Comparison of ENCODE assay signal across 13 mouse cellular contexts in the genomic region with DNA sequence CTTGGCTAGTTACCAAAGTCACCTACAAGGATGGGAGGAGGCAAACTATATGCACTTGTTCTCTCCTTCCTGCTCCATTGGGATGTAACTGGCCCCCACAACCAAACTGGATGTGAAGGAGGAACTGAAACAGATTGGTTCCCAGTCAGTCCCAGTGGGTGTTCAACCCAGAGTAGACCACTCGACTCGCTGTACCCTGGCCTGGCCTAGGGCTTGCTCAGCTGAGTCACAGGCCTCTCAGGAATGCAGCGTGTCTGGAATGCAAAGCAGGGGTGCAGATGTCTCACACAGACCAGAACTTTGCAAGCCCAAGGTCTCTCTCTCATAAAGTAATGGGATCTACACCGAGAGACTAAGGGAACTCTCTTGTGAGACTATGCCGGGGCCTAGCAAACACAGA. TPM values are rescaled to one million over a fixed set of nuclear protein-coding genes. Genes with fewer than 3 reads are reported as not detected.
DNase-seq lines count a peak whose midpoint lies in the region; ATAC-seq and TF ChIP-seq lines count a peak whose summit lies in the region.
"Had no signal": no experiment of that assay in that cellular context is flagged by ENCODE, and none has a peak within 500 bp of the region (broad histone marks: within the 10 kb centered on the region; RNA-seq: fewer than 3 reads in every experiment).

No protein-coding gene starts in this region.

- no peak overlapping the region for H3K9ac ChIP-seq in limb, embryonic 15.5 days
- H3K9ac ChIP-seq: midbrain, embryonic 12.5 days had no signal

- 58% methylated on average over 5 of the region's 5 CpGs for WGBS in limb, embryonic 15.5 days

- no peaks in the 10 kb centered on the region for H3K36me3 ChIP-seq in limb, embryonic 15.5 days
- H3K36me3 ChIP-seq: G1E; midbrain, embryonic 12.5 days had no signal

- H3K9me3 ChIP-seq in limb, embryonic 15.5 days = no peaks in the 10 kb centered on the region
- H3K9me3 ChIP-seq: midbrain, embryonic 12.5 days had no signal

- no peaks in the 10 kb centered on the region for H3K27me3 ChIP-seq in limb, embryonic 15.5 days
- H3K27me3 ChIP-seq: midbrain, embryonic 12.5 days had no signal

- no peak overlapping the region for H3K4me3 ChIP-seq in layer of hippocampus, adult 2 months
- H3K4me3 ChIP-seq in limb, embryonic 15.5 days = no peak overlapping the region
- H3K4me3 ChIP-seq: midbrain, embryonic 12.5 days had no signal

- peak overlapping the region; percentile 76 for H3K27ac ChIP-seq in layer of hippocampus, adult 2 months
- H3K27ac ChIP-seq in limb, embryonic 15.5 days = peak overlapping the region; percentile 65; the same call in 1 of the 2 replicates
- H3K27ac ChIP-seq: midbrain, embryonic 12.5 days had no signal

- ATAC-seq in granulocyte monocyte progenitor cell, adult 5-6 weeks (replicated peaks; ENCODE audit: poor library complexity, severe bottlenecking) = peak; percentile 61
- ATAC-seq in limb, embryonic 15.5 days (ENCODE audit: insufficient number of reproducible peaks, low FRiP score, low TSS enrichment, low read depth) = no peak
- no peak for ATAC-seq in monocyte, adult 5-6 weeks (replicated peaks; ENCODE audit: insufficient number of reproducible peaks, low FRiP score, low TSS enrichment, poor library complexity, severe bottlenecking)
- ATAC-seq: forebrain, embryonic 16.5 days had no signal

- no peak overlapping the region for H3K4me2 ChIP-seq in limb, embryonic 15.5 days
- H3K4me2 ChIP-seq: midbrain, embryonic 12.5 days had no signal

- H3K4me1 ChIP-seq in limb, embryonic 15.5 days = peaks cover 29% of the 10 kb centered on the region
- H3K4me1 ChIP-seq: midbrain, embryonic 12.5 days had no signal

- TF ChIP-seq CTCF in layer of hippocampus, adult 2 months (conservative IDR thresholded peaks at IDR 0.05) = no peak

- DNase-seq in layer of hippocampus, adult 2 months (ENCODE audit: low spot score in 2 of 2) = no peak
- no peak for DNase-seq in layer of hippocampus, adult 8-10 months (ENCODE audit: low spot score in 2 of 2)
- peak; percentile 30 for DNase-seq in ZHBTc4 (ENCODE audit: low read depth, low spot score)
- DNase-seq in ovary, adult 18-20 months (ENCODE audit: low spot score) = no peak
- DNase-seq in right cerebral cortex, adult 18-20 months = no peak
- DNase-seq: spleen, adult 18-20 months; thymus, postnatal 4 days had no signal

RNA-seq across cellular contexts. Expression of gene Map4k3, which starts 27.8 kb away (rescaled TPM):
- 10 to 100 TPM; 92.9 to 94.1 TPM for total RNA-seq in layer of hippocampus, adult 2 months (2021)
- 10 to 100 TPM; 78.0 to 94.1 (median 85.5) TPM for total RNA-seq in layer of hippocampus, adult 8-10 months (2022)
- 8.6 and 24.6 TPM in 2 replicates for total RNA-seq in granulocyte monocyte progenitor cell, adult 5-6 weeks (2014; fragmentation: Nextera tagmentation)
- 4.0 and 6.1 TPM in 2 replicates for total RNA-seq in granulocyte monocyte progenitor cell, adult 5-6 weeks (2017)
- polyA plus RNA-seq in limb, embryonic 15.5 days (2015; fragmentation: Nextera tagmentation; extraction: Ambion mirVana) = 21.2 and 31.1 TPM in 2 replicates
- 26.7 to 39.3 TPM (median 27.8 TPM) in 3 replicates for total RNA-seq in monocyte, adult 5-6 weeks (2017)
- polyA plus RNA-seq: G1E had no signal
